Mouse (Mus musculus) C2C12 (cell line): ENCODE results near the gene Gimap7. TPM values are rescaled to one million over a fixed set of nuclear protein-coding genes. Genes with fewer than 3 reads are reported as not detected.

Source experiments
- H3K27me3 ChIP-seq: one replicate; pipeline ENCODE4 v1.6.1; 2011; ENCODE audit not compliant: control insufficient read depth, insufficient read depth, insufficient read length
- H3K36me3 ChIP-seq: one replicate; pipeline ENCODE4 v1.6.1; 2011; ENCODE audit not compliant: control insufficient read depth, insufficient read depth
- H3K4me3 ChIP-seq: one replicate; pipeline ENCODE4 v1.5.1; 2011; ENCODE audit warnings: mild to moderate bottlenecking, control low read depth; ENCODE audit not compliant: poor library complexity, insufficient read depth, severe bottlenecking
- H3K79me2 ChIP-seq: one replicate; pipeline ENCODE4 v1.6.1; 2011; ENCODE audit not compliant: control insufficient read depth, insufficient read depth
- H3K79me3 ChIP-seq: one replicate; pipeline ENCODE4 v1.6.1; 2011; ENCODE audit warnings: low read depth, control low read depth
- H3ac ChIP-seq: one replicate; pipeline ENCODE3; 2011; ENCODE audit warnings: low read depth; ENCODE audit not compliant: control insufficient read depth, insufficient read length
- CEBPB ChIP-seq: IDR thresholded peaks from one replicate; pipeline ENCODE4 v1.6.1; 2011; ENCODE audit warnings: low read depth, mild to moderate bottlenecking, control low read depth, moderate library complexity
- CTCF ChIP-seq: IDR thresholded peaks from one replicate; pipeline ENCODE4 v1.5.1; 2011; ENCODE audit not compliant: control insufficient read depth, insufficient read depth, insufficient read length
- FOSL1 ChIP-seq: IDR thresholded peaks from one replicate; pipeline ENCODE4 v1.8.0; 2011; ENCODE audit warnings: mild to moderate bottlenecking, low read length; ENCODE audit not compliant: poor library complexity, insufficient read depth, severe bottlenecking
- MAX ChIP-seq: IDR thresholded peaks from one replicate; pipeline ENCODE4 v1.6.1; 2011; ENCODE audit warnings: mild to moderate bottlenecking, control low read depth
- MYOD1 ChIP-seq: IDR thresholded peaks from one replicate; pipeline ENCODE4 v1.6.1; 2011; ENCODE audit warnings: low read depth; ENCODE audit not compliant: control insufficient read depth, insufficient read length
- MYOG ChIP-seq: IDR thresholded peaks from one replicate; pipeline ENCODE4 v1.6.1; 2011; ENCODE audit not compliant: control insufficient read depth, insufficient read length; ENCODE audit errors: extremely low read depth
- USF1 ChIP-seq: IDR thresholded peaks from one replicate; pipeline ENCODE4 v1.6.1; 2011; ENCODE audit warnings: low read depth, mild to moderate bottlenecking, control low read depth, moderate library complexity
- polyA plus RNA-seq: library from polyadenylated mRNA; unstranded; fragments of >200 nt; fragmentation: generic; extraction: Trizol; gene quantifications from one replicate; pipeline ENCODE4 v1.2.1, GENCODE M21; 2012; ENCODE audit warnings: missing spikeins

Gene Gimap7
- polyA plus RNA-seq, 1 experiment = not detected

DNA sequence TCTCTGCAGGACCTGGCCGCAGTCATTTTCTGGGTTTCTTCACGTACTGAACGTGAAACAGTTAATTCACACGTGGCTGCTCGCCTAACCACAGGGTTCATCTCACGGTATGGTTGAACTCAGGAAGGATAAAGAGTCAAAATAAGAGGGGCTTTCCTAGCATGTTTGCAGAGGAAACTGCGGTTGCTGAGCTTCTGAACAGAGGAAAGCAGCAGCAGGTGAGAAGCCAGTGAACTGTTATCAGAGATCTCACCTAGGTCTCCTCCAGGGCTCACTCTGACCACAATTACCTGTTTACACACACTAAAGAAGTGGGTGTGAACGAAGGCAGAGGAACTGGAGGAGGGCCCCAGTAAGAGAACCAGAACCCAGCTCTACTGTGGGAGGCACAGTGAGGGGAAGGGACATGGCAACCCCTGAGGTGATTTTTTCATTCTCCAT is 14.5 kb downstream of the Gimap7 start:
- no peak for TF ChIP-seq CEBPB
- TF ChIP-seq MYOG = no peak
- TF ChIP-seq USF1 = no peak
- no peak for TF ChIP-seq CTCF
- no peak for TF ChIP-seq MYOD1
- Histone ChIP-seq H3K27me3 (no peaks in the 10 kb centered on the region), H3K4me3 (no peak overlapping the region), H3K79me2 (no peaks in the 10 kb centered on the region), H3ac (no peak overlapping the region), H3K79me3 (no peaks in the 10 kb centered on the region), H3K36me3 (no peaks in the 10 kb centered on the region)

DNA sequence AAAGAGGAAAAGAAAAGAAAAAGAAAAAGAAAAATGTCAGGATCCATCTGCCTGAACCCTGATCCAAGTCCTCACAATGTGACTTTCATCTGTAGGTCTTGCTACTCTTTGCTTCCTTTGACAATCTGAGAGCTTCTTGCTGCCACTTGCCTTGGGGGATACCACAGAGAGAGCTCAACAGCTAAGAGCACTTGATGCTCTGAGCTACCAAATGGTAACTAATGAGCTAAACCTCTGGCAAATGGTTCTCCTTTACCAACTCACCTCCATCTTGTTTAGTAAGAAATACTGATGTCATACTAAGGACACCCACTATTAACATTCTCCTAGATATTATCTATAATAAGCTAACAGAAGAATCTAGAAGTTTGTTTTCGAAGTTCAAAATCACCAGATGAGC is 15.2 kb downstream of the Gimap7 start:
- Histone ChIP-seq H3K36me3 (no peaks in the 10 kb centered on the region), H3K4me3 (no peak overlapping the region), H3ac (no peak overlapping the region), H3K79me2 (no peaks in the 10 kb centered on the region), H3K27me3 (no peaks in the 10 kb centered on the region), H3K79me3 (no peaks in the 10 kb centered on the region)
- TF ChIP-seq MAX (no peak), CEBPB (no peak), MYOG (no peak), FOSL1 (no peak), MYOD1 (no peak), USF1 (no peak), CTCF (no peak)

DNA sequence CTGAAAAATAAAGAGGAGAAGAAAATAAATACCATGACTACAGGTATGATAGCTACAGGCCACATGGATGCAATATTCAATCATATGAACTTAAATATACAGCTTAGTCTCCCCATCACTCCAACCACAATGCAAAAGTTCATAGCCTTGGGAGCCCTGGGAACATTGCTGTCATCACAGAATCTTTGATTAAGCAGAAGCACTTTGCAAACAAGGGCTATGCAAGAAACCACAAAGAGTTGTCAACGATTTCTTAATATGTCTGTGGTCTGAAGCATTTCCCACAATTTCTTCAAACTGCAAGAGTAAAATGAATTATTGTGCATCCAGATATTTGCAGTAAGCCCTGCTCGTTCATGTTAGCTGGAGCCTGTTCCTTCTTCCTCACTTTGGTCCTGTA is 18.6 kb downstream of the Gimap7 start:
- Histone ChIP-seq H3ac (no peak overlapping the region), H3K79me3 (no peaks in the 10 kb centered on the region), H3K27me3 (no peaks in the 10 kb centered on the region), H3K4me3 (no peak overlapping the region), H3K79me2 (no peaks in the 10 kb centered on the region), H3K36me3 (no peaks in the 10 kb centered on the region)
- TF ChIP-seq USF1 (no peak), CTCF (no peak), CEBPB (no peak), MYOD1 (no peak), MYOG (no peak)

DNA sequence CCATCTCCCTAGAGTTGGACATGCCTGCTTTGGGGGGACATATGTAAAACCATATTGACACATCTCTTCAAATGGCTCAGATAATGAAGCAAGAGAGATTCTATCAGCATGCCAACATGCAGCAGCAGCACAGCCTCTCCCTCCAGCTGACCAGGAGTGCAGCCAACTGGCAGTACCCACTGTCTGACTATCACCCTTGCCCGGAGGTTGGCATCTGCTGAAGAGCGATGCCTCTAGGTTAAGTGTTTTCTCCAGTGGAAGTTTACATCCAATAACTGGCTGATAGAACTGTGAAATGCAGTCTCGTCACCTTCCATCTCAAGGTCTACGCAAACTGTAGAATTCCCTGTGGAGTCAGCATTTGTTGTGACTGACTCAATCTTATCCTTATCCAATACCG is 19.3 kb downstream of the Gimap7 start:
- Histone ChIP-seq H3K79me3 (no peaks in the 10 kb centered on the region), H3ac (no peak overlapping the region), H3K36me3 (no peaks in the 10 kb centered on the region), H3K4me3 (no peak overlapping the region), H3K27me3 (peaks cover 2% of the 10 kb centered on the region), H3K79me2 (no peaks in the 10 kb centered on the region)
- no peak for TF ChIP-seq MYOG
- no peak for TF ChIP-seq USF1
- no peak for TF ChIP-seq MYOD1
- no peak for TF ChIP-seq MAX
- TF ChIP-seq CTCF = no peak
- TF ChIP-seq FOSL1 = no peak
- TF ChIP-seq CEBPB = no peak

DNA sequence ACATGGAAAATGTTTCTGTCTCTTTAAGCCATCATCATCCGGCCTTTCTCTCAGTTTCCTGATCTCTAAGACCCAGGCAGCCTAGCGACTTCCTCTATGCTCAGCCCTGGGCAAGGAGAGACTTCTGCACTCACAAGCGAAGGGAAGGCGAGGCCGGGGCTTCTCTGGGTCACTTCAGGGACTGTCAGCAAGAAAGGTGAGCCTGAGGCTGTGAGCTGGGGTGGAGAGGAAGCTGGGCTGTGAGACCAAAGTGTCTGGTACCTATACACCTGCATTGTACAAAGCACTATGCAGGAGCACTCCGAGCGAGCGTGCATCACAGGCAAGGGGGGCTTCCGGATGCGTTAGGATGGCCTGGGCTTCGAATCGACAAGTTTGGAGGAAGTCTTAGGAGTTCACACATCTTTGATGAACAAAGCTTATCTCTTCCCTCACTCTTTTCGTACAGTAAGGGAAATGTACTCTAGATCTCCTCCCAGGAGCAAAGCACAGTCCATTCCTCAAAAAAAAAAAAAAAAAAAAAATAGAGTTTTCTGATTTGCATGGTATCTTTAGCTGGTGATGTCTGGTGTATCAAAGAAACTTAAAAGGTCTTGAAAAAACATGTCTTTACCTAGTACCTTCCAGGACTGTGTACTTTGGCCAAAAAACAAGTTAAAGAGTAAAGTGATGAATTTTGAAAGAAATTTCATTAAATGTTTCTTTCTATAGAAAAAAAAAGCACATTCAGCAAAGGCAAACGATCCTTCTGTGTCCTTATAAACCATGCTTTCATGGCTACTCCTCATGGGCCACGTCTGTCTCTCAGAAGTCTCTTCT is 20.7 kb downstream of the Gimap7 start, which contains the start of gene Gimap1:
TSS of gene Gimap1 (plus strand) at position 94 of the 819 bp plus-strand sequence.
- H3K27me3 ChIP-seq = peaks cover 3% of the 10 kb centered on the region
- no peaks in the 10 kb centered on the region for H3K79me3 ChIP-seq
- no peak within 1 kb of the TSS for H3ac ChIP-seq
- H3K36me3 ChIP-seq = no peaks in the 10 kb centered on the region
- no peak within 1 kb of the TSS for H3K4me3 ChIP-seq
- TF ChIP-seq USF1 (no peak), MYOG (no peak), CTCF (no peak), MAX (no peak), CEBPB (no peak), FOSL1 (no peak), MYOD1 (no peak)
- H3K79me2 ChIP-seq = no peaks in the 10 kb centered on the region

DNA sequence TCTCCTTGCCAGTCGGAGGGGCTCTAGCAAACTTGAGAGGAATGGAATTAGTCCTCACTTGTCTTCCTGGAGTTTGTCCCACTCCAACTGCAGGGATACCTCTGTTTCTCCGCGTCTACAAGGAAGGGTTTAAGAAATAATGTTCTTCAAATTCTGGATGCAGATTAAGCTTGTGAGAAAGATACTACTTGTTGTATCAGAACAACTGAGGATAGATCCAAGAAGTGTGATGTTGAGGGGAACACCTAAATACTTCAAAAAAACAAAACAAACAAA is 21.3 kb downstream of the Gimap7 start:
- TF ChIP-seq USF1 = no peak
- no peak for TF ChIP-seq FOSL1
- TF ChIP-seq MYOG = no peak
- no peak for TF ChIP-seq CTCF
- TF ChIP-seq MAX = no peak
- TF ChIP-seq MYOD1 = no peak
- no peak for TF ChIP-seq CEBPB
- Histone ChIP-seq H3K36me3 (no peaks in the 10 kb centered on the region), H3ac (no peak overlapping the region), H3K27me3 (peaks cover 3% of the 10 kb centered on the region), H3K4me3 (no peak overlapping the region), H3K79me3 (no peaks in the 10 kb centered on the region), H3K79me2 (no peaks in the 10 kb centered on the region)
